Mouse (Mus musculus): ENCODE measurements around the gene Tbc1d22a.

DNA sequence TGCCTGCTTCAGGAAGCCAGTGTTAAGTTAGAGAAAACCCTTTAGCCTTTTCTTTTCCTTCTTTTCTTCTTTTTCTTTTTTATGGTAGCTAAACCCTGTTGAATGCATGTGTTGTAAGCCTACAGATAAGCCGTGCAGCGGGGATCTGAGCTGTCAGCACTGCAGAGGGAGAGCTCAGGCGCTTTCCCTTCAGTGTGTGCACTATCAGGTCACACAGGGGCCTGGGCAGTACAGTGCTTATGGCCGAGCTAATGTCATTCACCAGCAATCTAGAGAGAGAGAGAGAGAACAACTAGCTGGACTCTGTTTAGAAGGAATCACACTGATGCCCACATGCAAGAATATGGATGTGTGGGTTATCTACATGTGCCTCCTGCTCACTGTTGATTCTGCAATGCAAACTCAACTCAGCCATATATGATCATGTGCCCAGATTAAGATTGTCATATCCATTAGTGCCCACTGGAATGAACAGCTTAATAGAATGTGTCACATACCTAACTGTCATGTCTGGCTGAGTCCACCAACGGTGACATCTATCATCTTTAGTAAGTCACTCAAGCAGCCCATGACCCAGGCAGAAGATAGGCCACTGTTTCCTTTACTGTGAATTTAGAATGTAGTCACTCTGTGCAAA, 212.2 kb downstream of the Tbc1d22a start:
- TF ChIP-seq CTCF (IDR thresholded peaks at IDR 0.05; ENCODE audit: borderline replicate concordance, control insufficient read depth, extremely low read depth, insufficient read depth, low read length, poor library complexity) (no peak), POLR2A (IDR thresholded peaks at IDR 0.05; ENCODE audit: control insufficient read depth, extremely low read depth, insufficient read depth, low read length, poor library complexity) (no peak)

All from thymus, adult 2 months (tissue).